ENCODE assay signal across 8 mouse cellular contexts in genomic region chr11:81767781-81768180, GRCm38 (mm10).
DNase-seq lines count a peak whose midpoint lies in the region; ATAC-seq and TF ChIP-seq lines count a peak whose summit lies in the region.

No protein-coding gene starts in this region.

- H3K4me1 ChIP-seq in midbrain, embryonic 14.5 days (ENCODE audit: control insufficient read depth, insufficient read depth, low read length): peaks cover 6% of the 10 kb centered on the region; the same call in 1 of the 2 replicates
- peaks cover 16% of the 10 kb centered on the region; the same call in 1 of the 2 replicates for H3K4me1 ChIP-seq in midbrain, embryonic 10.5 days
- 0 out of 2 replicates have a peak, but pooled peaks cover 7% of the 10 kb centered on the region for H3K4me1 ChIP-seq in forebrain, postnatal 0 days (ENCODE audit: insufficient read depth)
- no peaks in the 10 kb centered on the region for H3K4me1 ChIP-seq in intestine, embryonic 15.5 days (replicated peaks)
- H3K4me1 ChIP-seq in liver, postnatal 0 days (ENCODE audit: insufficient read depth): no peaks in the 10 kb centered on the region

- peak; percentile 55; the same call in 1 of the 2 replicates for ATAC-seq in midbrain, embryonic 14.5 days (ENCODE audit: low FRiP score, low TSS enrichment)
- ATAC-seq in forebrain, postnatal 0 days: peak; percentile 97
- no peak for ATAC-seq in intestine, embryonic 15.5 days
- ATAC-seq in liver, postnatal 0 days: no peak

- H3K4me3 ChIP-seq in midbrain, embryonic 14.5 days (replicated peaks; ENCODE audit: low read depth, low read length): no peak overlapping the region
- H3K4me3 ChIP-seq in midbrain, embryonic 10.5 days: no peak overlapping the region
- no peak overlapping the region for H3K4me3 ChIP-seq in forebrain, postnatal 0 days (ENCODE audit: low read depth, low read length)
- no peak overlapping the region for H3K4me3 ChIP-seq in left cerebral cortex, adult 2 months
- H3K4me3 ChIP-seq in intestine, embryonic 15.5 days (replicated peaks): no peak overlapping the region
- no peak overlapping the region for H3K4me3 ChIP-seq in liver, postnatal 0 days (ENCODE audit: low read depth, low read length)

- H3K36me3 ChIP-seq in midbrain, embryonic 14.5 days (ENCODE audit: control insufficient read depth, insufficient read depth, low read length): no peaks in the 10 kb centered on the region
- H3K36me3 ChIP-seq in midbrain, embryonic 10.5 days: no peaks in the 10 kb centered on the region
- no peaks in the 10 kb centered on the region for H3K36me3 ChIP-seq in forebrain, postnatal 0 days (ENCODE audit: insufficient read depth)
- no peaks in the 10 kb centered on the region for H3K36me3 ChIP-seq in intestine, embryonic 15.5 days
- no peaks in the 10 kb centered on the region for H3K36me3 ChIP-seq in liver, postnatal 0 days (replicated peaks; ENCODE audit: insufficient read depth, low read length)

- intact Hi-C loops in left cerebral cortex, adult 2 months (cut with DNase I): loop anchor here (5.0 kb wide), 1 partner anchor 205 kb away; no protein-coding TSS in a partner anchor

- no peak overlapping the region for H3K4me2 ChIP-seq in midbrain, embryonic 14.5 days (ENCODE audit: low read length)
- H3K4me2 ChIP-seq in forebrain, postnatal 0 days (ENCODE audit: low read depth): no peak overlapping the region
- H3K4me2 ChIP-seq in intestine, embryonic 15.5 days (replicated peaks): no peak overlapping the region
- H3K4me2 ChIP-seq in liver, postnatal 0 days (ENCODE audit: low read depth, low read length): no peak overlapping the region

- 0 out of 2 replicates have a peak overlapping the region, but pooled peaks have one; percentile 15 for H3K27ac ChIP-seq in midbrain, embryonic 14.5 days (replicated peaks; ENCODE audit: low read depth, low read length)
- no peak overlapping the region for H3K27ac ChIP-seq in midbrain, embryonic 10.5 days (replicated peaks)
- H3K27ac ChIP-seq in forebrain, postnatal 0 days (ENCODE audit: low read depth, low read length): no peak overlapping the region
- no peak overlapping the region for H3K27ac ChIP-seq in left cerebral cortex, adult 2 months
- H3K27ac ChIP-seq in intestine, embryonic 15.5 days: no peak overlapping the region
- no peak overlapping the region for H3K27ac ChIP-seq in liver, postnatal 0 days (ENCODE audit: low read depth)

- no peaks in the 10 kb centered on the region for H3K9me3 ChIP-seq in midbrain, embryonic 14.5 days (ENCODE audit: control insufficient read depth, low read length)
- no peaks in the 10 kb centered on the region for H3K9me3 ChIP-seq in midbrain, embryonic 10.5 days (replicated peaks)
- H3K9me3 ChIP-seq in forebrain, postnatal 0 days (ENCODE audit: low read length): no peaks in the 10 kb centered on the region
- no peaks in the 10 kb centered on the region for H3K9me3 ChIP-seq in intestine, embryonic 15.5 days
- no peaks in the 10 kb centered on the region for H3K9me3 ChIP-seq in liver, postnatal 0 days (ENCODE audit: low read length)

- TF ChIP-seq CTCF in forebrain, postnatal 0 days (IDR thresholded peaks at IDR 0.05; ENCODE audit: low read depth): no peak
- no peak for TF ChIP-seq CTCF in left cerebral cortex, adult 2 months (IDR thresholded peaks at IDR 0.05)
- no peak for TF ChIP-seq CTCF in liver, postnatal 0 days (IDR thresholded peaks at IDR 0.05; ENCODE audit: low read depth)

- TF ChIP-seq EP300 in liver, postnatal 0 days (IDR thresholded peaks at IDR 0.05; ENCODE audit: low read depth): no peak

- 68% methylated on average over 1 of the region's 1 CpGs for WGBS in midbrain, embryonic 14.5 days
- WGBS in midbrain, embryonic 10.5 days: 84% methylated on average over 1 of the region's 1 CpGs
- 21% methylated on average over 1 of the region's 1 CpGs for WGBS in forebrain, postnatal 0 days
- WGBS in intestine, embryonic 15.5 days: 39% methylated on average over 1 of the region's 1 CpGs
- WGBS in liver, postnatal 0 days (ENCODE audit: insufficient replicate concordance): 58% methylated on average over 1 of the region's 1 CpGs

- H3K27me3 ChIP-seq in midbrain, embryonic 14.5 days (ENCODE audit: control insufficient read depth, insufficient read depth, low read length): no peaks in the 10 kb centered on the region
- no peaks in the 10 kb centered on the region for H3K27me3 ChIP-seq in midbrain, embryonic 10.5 days (ENCODE audit: low read depth, poor library complexity, severe bottlenecking)
- H3K27me3 ChIP-seq in forebrain, postnatal 0 days (ENCODE audit: insufficient read depth, low read length): no peaks in the 10 kb centered on the region; the same call in 1 of the 2 replicates
- no peaks in the 10 kb centered on the region for H3K27me3 ChIP-seq in intestine, embryonic 15.5 days (replicated peaks)
- no peaks in the 10 kb centered on the region for H3K27me3 ChIP-seq in liver, postnatal 0 days (ENCODE audit: insufficient read depth, low read length)

- no peak overlapping the region for H3K9ac ChIP-seq in midbrain, embryonic 14.5 days (replicated peaks; ENCODE audit: low read length)
- H3K9ac ChIP-seq in forebrain, postnatal 0 days: no peak overlapping the region
- H3K9ac ChIP-seq in intestine, embryonic 15.5 days: no peak overlapping the region
- no peak overlapping the region for H3K9ac ChIP-seq in liver, postnatal 0 days (replicated peaks)

- DNase-seq in midbrain, embryonic 14.5 days: peak; percentile 66
- DNase-seq in midbrain, embryonic 10.5 days (ENCODE audit: low spot score): no peak
- peak; percentile 87 for DNase-seq in forebrain, postnatal 0 days
- DNase-seq in left cerebral cortex, adult 2 months (ENCODE audit: extremely low spot score in 1 of 2, low spot score in 2 of 2): peak; percentile 23 to 26
- DNase-seq in kidney, adult 18-20 months: no peak
- DNase-seq in liver, postnatal 0 days: no peak
- no peak for DNase-seq in lung, postnatal 36 days

Comparison
In these comparisons a context has a peak if more than half of its experiments do, and no peak if none do; other contexts are left out.
1. DNase-seq: peak in midbrain, embryonic 14.5 days (single experiment), forebrain, postnatal 0 days (single experiment) and left cerebral cortex, adult 2 months (2 of 2); none in midbrain, embryonic 10.5 days (single experiment), kidney, adult 18-20 months (single experiment), liver, postnatal 0 days (single experiment) and lung, postnatal 36 days (single experiment).
2. ATAC-seq: peak in midbrain, embryonic 14.5 days (single experiment) and forebrain, postnatal 0 days (single experiment); none in intestine, embryonic 15.5 days (single experiment) and liver, postnatal 0 days (single experiment).